ENCODE assay signal across 27 mouse cellular contexts in the genomic region with DNA sequence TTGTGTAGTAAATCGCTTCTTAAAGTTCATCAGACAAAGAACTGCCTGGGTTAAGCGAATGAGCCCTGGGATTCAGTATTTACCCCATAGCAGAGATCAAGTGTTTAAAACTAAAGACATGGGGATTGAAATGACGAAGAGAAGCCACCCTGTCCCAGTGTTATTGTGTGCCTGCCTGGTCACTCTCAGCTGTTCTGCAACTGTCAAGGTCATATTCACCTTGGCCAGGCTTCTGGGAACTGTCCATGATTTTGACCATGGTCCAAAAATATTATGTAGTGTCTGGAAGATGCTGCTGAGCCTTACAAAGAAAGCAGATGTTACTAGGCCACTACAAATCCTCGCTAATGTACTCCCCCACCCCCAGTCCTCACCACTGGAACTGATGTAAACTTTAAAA. TPM values are rescaled to one million over a fixed set of nuclear protein-coding genes. Genes with fewer than 3 reads are reported as not detected.
DNase-seq lines count a peak whose midpoint lies in the region; ATAC-seq and TF ChIP-seq lines count a peak whose summit lies in the region.
"Had no signal": no experiment of that assay in that cellular context is flagged by ENCODE, and none has a peak within 500 bp of the region (broad histone marks: within the 10 kb centered on the region; RNA-seq: fewer than 3 reads in every experiment).

No protein-coding gene starts in this region.

- H3K79me2 ChIP-seq in myocyte (ENCODE audit: control insufficient read depth, insufficient read depth), result no peaks in the 10 kb centered on the region

- 0 out of 2 replicates have a peak, but pooled peaks cover 4% of the 10 kb centered on the region for H3K4me1 ChIP-seq in heart, embryonic 13.5 days
- H3K4me1 ChIP-seq in cerebellum, adult 2 months (ENCODE audit: control insufficient read depth, insufficient read depth, low read length), result no peaks in the 10 kb centered on the region; the same call in 1 of the 2 replicates
- H3K4me1 ChIP-seq: forebrain, embryonic 15.5 days had no signal

- no peak overlapping the region for H3K4me2 ChIP-seq in heart, embryonic 13.5 days
- H3K4me2 ChIP-seq in myocyte (ENCODE audit: low read depth), result no peak overlapping the region
- H3K4me2 ChIP-seq: embryonic facial prominence, embryonic 13.5 days; forebrain, embryonic 12.5 days; forebrain, embryonic 15.5 days; hindbrain, embryonic 14.5 days had no signal

- no peak overlapping the region for H3K9ac ChIP-seq in heart, embryonic 13.5 days
- H3K9ac ChIP-seq: embryonic facial prominence, embryonic 13.5 days; forebrain, embryonic 12.5 days; forebrain, embryonic 15.5 days; hindbrain, embryonic 14.5 days had no signal

- H3K4me3 ChIP-seq in heart, embryonic 13.5 days, result no peak overlapping the region
- H3K4me3 ChIP-seq in myocyte, result no peak overlapping the region
- H3K4me3 ChIP-seq in cerebellum, adult 2 months (replicated peaks; ENCODE audit: insufficient read depth, low read depth, low read length), result no peak overlapping the region
- H3K4me3 ChIP-seq: embryonic facial prominence, embryonic 10.5 days; embryonic facial prominence, embryonic 13.5 days; erythroblast, embryonic 14.5 days; forebrain, embryonic 12.5 days; forebrain, embryonic 15.5 days had no signal

- H3K27ac ChIP-seq in heart, embryonic 13.5 days (replicated peaks), result peak overlapping the region; percentile 53
- no peak overlapping the region for H3K27ac ChIP-seq in cerebellum, adult 2 months (ENCODE audit: insufficient read depth, low read length)
- H3K27ac ChIP-seq: embryonic facial prominence, embryonic 10.5 days; embryonic facial prominence, embryonic 13.5 days; forebrain, embryonic 12.5 days; forebrain, embryonic 15.5 days; hindbrain, embryonic 14.5 days; hindbrain, postnatal 0 days had no signal

- H3ac ChIP-seq in myocyte (ENCODE audit: control insufficient read depth, insufficient read length), result no peak overlapping the region

- DNase-seq in adrenal gland, adult 2 months, result peak; percentile 48
- DNase-seq in adrenal gland, postnatal 4 days (ENCODE audit: low spot score in 2 of 2), result no peak
- no peak for DNase-seq in heart, postnatal 36 days
- DNase-seq in adrenal gland, postnatal 14 days, result peak; percentile 49
- no peak for DNase-seq in cerebellum, adult 2 months
- DNase-seq: B cell, adult 2 months; cerebellum, adult 11 months; cerebellum, adult 8-10 months; cerebellum, postnatal 10 days; cerebellum, postnatal 36 days; embryo, embryonic 11 days; gastrocnemius, postnatal 25 days; heart, adult 18-20 months; kidney, adult 18-20 months had no signal

- no peak for TF ChIP-seq CTCF in cerebellum, adult 2 months (IDR thresholded peaks at IDR 0.05; ENCODE audit: borderline replicate concordance, insufficient read depth, low read depth, low read length)

- H3K36me3 ChIP-seq in heart, embryonic 13.5 days, result no peaks in the 10 kb centered on the region
- H3K36me3 ChIP-seq in myocyte (ENCODE audit: control insufficient read depth, insufficient read depth), result no peaks in the 10 kb centered on the region
- H3K36me3 ChIP-seq: embryonic facial prominence, embryonic 10.5 days; embryonic facial prominence, embryonic 13.5 days; forebrain, embryonic 12.5 days; forebrain, embryonic 15.5 days; G1E had no signal

- ATAC-seq in heart, embryonic 13.5 days (ENCODE audit: extremely low read depth, insufficient number of reproducible peaks, low FRiP score, low TSS enrichment), result no peak
- ATAC-seq: forebrain, embryonic 15.5 days; hindbrain, postnatal 0 days; inflammation-experienced regulatory T-cells, adult 6 months; intestine, embryonic 16.5 days; Patski had no signal

- intact Hi-C loops in heart, postnatal 36 days (cut with DNase I), result no loop called here

- no peak for TF ChIP-seq POLR2A in myocyte (IDR thresholded peaks at IDR 0.05; ENCODE audit: insufficient read length, low read depth)
- no peak for TF ChIP-seq POLR2A in cerebellum, adult 2 months (IDR thresholded peaks at IDR 0.05; ENCODE audit: borderline replicate concordance, insufficient read depth, low read length)

- no peaks in the 10 kb centered on the region for H3K27me3 ChIP-seq in heart, embryonic 13.5 days (replicated peaks)
- H3K27me3 ChIP-seq in myocyte (ENCODE audit: control insufficient read depth, insufficient read depth, insufficient read length), result no peaks in the 10 kb centered on the region
- no peaks in the 10 kb centered on the region for H3K27me3 ChIP-seq in cerebellum, adult 2 months (ENCODE audit: control insufficient read depth, insufficient read depth, low read length)
- H3K27me3 ChIP-seq: embryonic facial prominence, embryonic 13.5 days; forebrain, embryonic 12.5 days; forebrain, embryonic 15.5 days had no signal

- 66% methylated on average over 4 of the region's 4 CpGs for WGBS in heart, embryonic 13.5 days
- 82% methylated on average over 4 of the region's 4 CpGs for WGBS in cerebellum, adult 2 months

- peaks cover 7% of the 10 kb centered on the region; the same call in 1 of the 2 replicates for H3K9me3 ChIP-seq in heart, embryonic 13.5 days
- H3K9me3 ChIP-seq: embryonic facial prominence, embryonic 10.5 days; embryonic facial prominence, embryonic 13.5 days; forebrain, embryonic 12.5 days; forebrain, embryonic 15.5 days; G1E had no signal

TF ChIP-seq in myocyte, 11 proteins besides CTCF, POLR2A, EP300 and RAD21:
- TF ChIP-seq TCF3 (IDR thresholded peaks at IDR 0.05; ENCODE audit: insufficient read length, low read depth) (peak; percentile 60), TCF12 (IDR thresholded peaks at IDR 0.05; ENCODE audit: insufficient read depth, poor library complexity, severe bottlenecking) (peak; percentile 59), REST (IDR thresholded peaks at IDR 0.05; ENCODE audit: insufficient read depth, insufficient read length) (no peak), POLR2AphosphoS2 (IDR thresholded peaks at IDR 0.05; ENCODE audit: insufficient read length, low read depth) (no peak), MAX (IDR thresholded peaks at IDR 0.05; ENCODE audit: low read depth) (no peak), MYOG (IDR thresholded peaks at IDR 0.05; ENCODE audit: control insufficient read depth in 1 of 3, insufficient read depth in 1 of 3, insufficient read length in 2 of 3, low read depth in 2 of 3) (peak in 2 of 3 experiments; percentile 73 to 89), SRF (IDR thresholded peaks at IDR 0.05; ENCODE audit: control insufficient read depth, insufficient read length, low read depth) (no peak), MYOD1 (IDR thresholded peaks at IDR 0.05; ENCODE audit: control insufficient read depth in 1 of 3, insufficient read length in 2 of 3, low read depth in 2 of 3) (peak; percentile 50 to 72 (median 67)), CEBPB (IDR thresholded peaks at IDR 0.05; ENCODE audit: insufficient read depth, poor library complexity, severe bottlenecking) (no peak), USF1 (IDR thresholded peaks at IDR 0.05; ENCODE audit: low read depth) (no peak), E2F4 (IDR thresholded peaks at IDR 0.05; ENCODE audit: insufficient read depth) (no peak)

RNA-seq across cellular contexts. Expression of gene 1110038F14Rik, which starts 31.5 kb away (rescaled TPM):
- 10 to 100 TPM; 35.4 to 41.6 TPM for total RNA-seq in adrenal gland, adult 2 months (2021)
- polyA plus RNA-seq in adrenal gland, adult 2 months (2012; rRNA removed), result 13.1 and 13.2 TPM in 2 replicates
- 10 to 100 TPM; 54.5 to 59.6 TPM for total RNA-seq in adrenal gland, postnatal 4 days (2021)
- polyA plus RNA-seq in heart, embryonic 13.5 days (2015; fragmentation: Nextera tagmentation; extraction: Ambion mirVana), result 39.6 and 45.5 TPM in 2 replicates
- total RNA-seq in heart, postnatal 36 days (2021), result 10 to 100 TPM; 17.9 to 18.9 TPM
- 41.8 and 43.9 TPM in 2 replicates for total RNA-seq in adrenal gland, postnatal 14 days (2021)
- 59.6 TPM for polyA plus RNA-seq in myocyte (2012; fragmentation: generic; extraction: Trizol)
- polyA plus RNA-seq in cerebellum, adult 2 months (2012; rRNA removed), result 27.2 and 28.8 TPM in 2 replicates

RNA-seq across cellular contexts. Expression of gene Zfp647, which starts 54.6 kb away (rescaled TPM):
- total RNA-seq in adrenal gland, adult 2 months (2021), result 1 to 10 TPM; 4.4 to 6.0 TPM
- 2.1 and 2.3 TPM in 2 replicates for polyA plus RNA-seq in adrenal gland, adult 2 months (2012; rRNA removed)
- total RNA-seq in adrenal gland, postnatal 4 days (2021), result 1 to 10 TPM; 7.5 TPM
- polyA plus RNA-seq in heart, embryonic 13.5 days (2015; fragmentation: Nextera tagmentation; extraction: Ambion mirVana), result 6.1 and 7.7 TPM in 2 replicates
- total RNA-seq in heart, postnatal 36 days (2021), result 1 to 10 TPM; 2.2 to 2.6 TPM
- total RNA-seq in adrenal gland, postnatal 14 days (2021), result 5.6 and 6.3 TPM in 2 replicates
- polyA plus RNA-seq in myocyte (2012; fragmentation: generic; extraction: Trizol), result 6.5 TPM
- 8.2 and 8.7 TPM in 2 replicates for polyA plus RNA-seq in cerebellum, adult 2 months (2012; rRNA removed)

Comparison
In these comparisons a context has a peak if more than half of its experiments do, and no peak if none do; other contexts are left out.
1. DNase-seq: peak in adrenal gland, adult 2 months (single experiment) and adrenal gland, postnatal 14 days (single experiment); none in adrenal gland, postnatal 4 days (0 of 2), heart, postnatal 36 days (0 of 2) and cerebellum, adult 2 months (0 of 2).